Mouse (Mus musculus): ENCODE measurements around the gene Osbp2. TPM values are rescaled to one million over a fixed set of nuclear protein-coding genes. Genes with fewer than 3 reads are reported as not detected.
"Not testable (repeated sequence)": the region's sequence is repeated elsewhere in the genome, so short reads cannot be mapped to it uniquely, and the experiment has no call there.

Gene Osbp2
- polyA plus RNA-seq (2012; rRNA removed) = 3.3 and 4.5 TPM in 2 replicates

GRCm38 (mm10) chr11:3863454-3864112 lies at the start of gene Osbp2:
Gene Osbp2, minus strand, starts transcription at chr11:3863903.
- Histone ChIP-seq H3K4me3 (ENCODE audit: insufficient read depth, low read depth, low read length) (peak within 1 kb of the TSS; percentile 53), H3K27me3 (replicated peaks; ENCODE audit: control insufficient read depth, insufficient read depth, low read length) (no peaks in the 10 kb centered on the region), H3K4me1 (ENCODE audit: control insufficient read depth, insufficient read depth, low read length) (0 out of 2 replicates have a peak, but pooled peaks cover 4% of the 10 kb centered on the region), H3K36me3 (ENCODE audit: control insufficient read depth, insufficient read depth, low read length) (no peaks in the 10 kb centered on the region), H3K27ac (ENCODE audit: insufficient read depth, low read depth, low read length) (peak within 1 kb of the TSS; percentile 6; the same call in 1 of the 2 replicates)
- 5% methylated on average over 58 of the region's 58 CpGs for WGBS
- TF ChIP-seq CTCF (conservative IDR thresholded peaks at IDR 0.05; ENCODE audit: insufficient read depth, insufficient read length, low read depth, low read length) = peak; percentile 42
- TF ChIP-seq POLR2A (IDR thresholded peaks at IDR 0.05; ENCODE audit: low read depth, low read length) = peak; percentile 10
- peak; percentile 81 for DNase-seq

DNA sequence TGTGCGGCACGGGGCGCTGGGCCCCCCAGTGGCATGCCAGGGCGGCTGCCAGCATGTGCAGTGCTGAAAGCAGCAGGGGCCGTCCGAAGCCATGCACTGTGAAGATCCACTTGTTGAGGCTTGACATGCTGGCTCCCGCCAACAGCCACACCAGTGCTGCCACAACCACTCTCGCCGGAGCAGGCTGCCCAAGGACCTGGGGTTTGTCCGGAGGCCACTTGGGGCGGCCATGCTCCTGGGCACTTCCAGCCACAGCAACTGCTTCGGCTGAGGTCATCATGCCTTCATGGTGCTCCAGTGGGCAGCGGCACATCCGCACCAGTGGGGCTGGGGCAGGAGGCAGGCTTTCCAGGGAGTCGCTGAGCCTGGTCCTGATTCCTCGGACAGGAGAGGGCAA lies 49.2 kb upstream of the Osbp2 start:
- Histone ChIP-seq H3K36me3 (ENCODE audit: control insufficient read depth, insufficient read depth, low read length) (no peaks in the 10 kb centered on the region; the same call in 1 of the 2 replicates), H3K27ac (ENCODE audit: insufficient read depth, low read depth, low read length) (peak overlapping the region; percentile 54), H3K4me3 (ENCODE audit: insufficient read depth, low read depth, low read length) (peak overlapping the region; percentile 70), H3K4me1 (ENCODE audit: control insufficient read depth, insufficient read depth, low read length) (peaks cover 8% of the 10 kb centered on the region; the same call in 1 of the 2 replicates), H3K27me3 (replicated peaks; ENCODE audit: control insufficient read depth, insufficient read depth, low read length) (no peaks in the 10 kb centered on the region)
- TF ChIP-seq POLR2A (IDR thresholded peaks at IDR 0.05; ENCODE audit: low read depth, low read length) (no peak), CTCF (conservative IDR thresholded peaks at IDR 0.05; ENCODE audit: insufficient read depth, insufficient read length, low read depth, low read length) (no peak)
- WGBS = 9% methylated on average over 16 of the region's 16 CpGs
- no peak for DNase-seq

DNA sequence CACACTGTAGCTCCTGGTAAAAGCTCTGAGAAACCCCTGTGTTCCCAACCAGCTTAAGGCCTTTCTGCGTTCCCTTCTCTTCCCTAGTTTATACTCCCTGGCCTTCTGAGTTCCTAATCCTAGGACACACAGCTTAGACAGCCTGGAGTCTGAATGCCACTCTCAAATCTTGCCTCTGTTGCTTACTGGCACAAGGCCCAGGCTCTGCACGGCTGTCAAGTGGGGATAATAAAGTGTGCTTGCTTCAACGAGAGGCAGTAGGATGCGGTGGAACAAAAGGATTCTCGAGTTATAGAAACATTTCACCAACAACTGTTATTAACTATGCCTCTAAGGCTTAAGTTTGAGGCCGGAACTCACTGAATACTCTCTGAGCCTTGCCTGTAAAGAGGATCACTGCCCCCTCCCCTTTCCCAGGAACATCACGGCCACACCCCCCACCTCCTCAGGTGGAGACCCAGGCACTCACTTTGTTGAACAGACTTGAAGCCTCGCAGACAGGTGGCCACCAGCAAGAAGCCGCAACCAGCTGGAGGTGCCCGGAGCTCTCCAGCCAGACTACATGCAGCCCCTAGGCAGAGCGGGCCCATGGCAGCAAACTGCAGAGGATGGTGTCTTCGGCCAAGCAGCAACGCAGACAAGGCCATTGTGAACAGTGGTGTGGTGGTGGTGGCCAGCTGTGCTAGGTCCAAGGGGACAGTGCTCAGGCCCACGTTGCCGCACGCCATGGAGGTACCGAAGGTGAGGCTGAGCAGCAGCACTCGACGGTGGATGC lies 48.6 kb upstream of the Osbp2 start:
- 46% methylated on average over 19 of the region's 19 CpGs for WGBS
- H3K27me3 ChIP-seq (replicated peaks; ENCODE audit: control insufficient read depth, insufficient read depth, low read length) = no peaks in the 10 kb centered on the region
- no peak overlapping the region for H3K27ac ChIP-seq (ENCODE audit: insufficient read depth, low read depth, low read length)
- H3K4me3 ChIP-seq (ENCODE audit: insufficient read depth, low read depth, low read length) = peak overlapping the region; percentile 70
- no peaks in the 10 kb centered on the region for H3K36me3 ChIP-seq (ENCODE audit: control insufficient read depth, insufficient read depth, low read length)
- DNase-seq = no peak
- TF ChIP-seq CTCF (conservative IDR thresholded peaks at IDR 0.05; ENCODE audit: insufficient read depth, insufficient read length, low read depth, low read length) = no peak
- TF ChIP-seq POLR2A (IDR thresholded peaks at IDR 0.05; ENCODE audit: low read depth, low read length) = no peak
- H3K4me1 ChIP-seq (ENCODE audit: control insufficient read depth, insufficient read depth, low read length) = peaks cover 8% of the 10 kb centered on the region; the same call in 1 of the 2 replicates

GRCm38 (mm10) chr11:3911440-3911839 lies 47.7 kb upstream of the Osbp2 start:
- WGBS = 84% methylated on average over 6 of the region's 6 CpGs
- not testable (repeated sequence) for DNase-seq; H3K4me3 ChIP-seq (ENCODE audit: insufficient read depth, low read depth, low read length); H3K36me3 ChIP-seq (ENCODE audit: control insufficient read depth, insufficient read depth, low read length); H3K27ac ChIP-seq (ENCODE audit: insufficient read depth, low read depth, low read length); H3K27me3 ChIP-seq (replicated peaks; ENCODE audit: control insufficient read depth, insufficient read depth, low read length); H3K4me1 ChIP-seq (ENCODE audit: control insufficient read depth, insufficient read depth, low read length)

GRCm38 (mm10) chr11:3910513-3911310 lies 47.0 kb upstream of the Osbp2 start:
- TF ChIP-seq POLR2A (IDR thresholded peaks at IDR 0.05; ENCODE audit: low read depth, low read length) = no peak
- TF ChIP-seq CTCF (conservative IDR thresholded peaks at IDR 0.05; ENCODE audit: insufficient read depth, insufficient read length, low read depth, low read length) = no peak
- Histone ChIP-seq H3K27ac (ENCODE audit: insufficient read depth, low read depth, low read length) (no peak overlapping the region), H3K4me3 (ENCODE audit: insufficient read depth, low read depth, low read length) (no peak overlapping the region; the same call in 1 of the 2 replicates), H3K27me3 (replicated peaks; ENCODE audit: control insufficient read depth, insufficient read depth, low read length) (no peaks in the 10 kb centered on the region), H3K4me1 (ENCODE audit: control insufficient read depth, insufficient read depth, low read length) (peaks cover 8% of the 10 kb centered on the region; the same call in 1 of the 2 replicates), H3K36me3 (ENCODE audit: control insufficient read depth, insufficient read depth, low read length) (no peaks in the 10 kb centered on the region)
- 45% methylated on average over 5 of the region's 5 CpGs for WGBS
- peak; percentile 39 for DNase-seq

DNA sequence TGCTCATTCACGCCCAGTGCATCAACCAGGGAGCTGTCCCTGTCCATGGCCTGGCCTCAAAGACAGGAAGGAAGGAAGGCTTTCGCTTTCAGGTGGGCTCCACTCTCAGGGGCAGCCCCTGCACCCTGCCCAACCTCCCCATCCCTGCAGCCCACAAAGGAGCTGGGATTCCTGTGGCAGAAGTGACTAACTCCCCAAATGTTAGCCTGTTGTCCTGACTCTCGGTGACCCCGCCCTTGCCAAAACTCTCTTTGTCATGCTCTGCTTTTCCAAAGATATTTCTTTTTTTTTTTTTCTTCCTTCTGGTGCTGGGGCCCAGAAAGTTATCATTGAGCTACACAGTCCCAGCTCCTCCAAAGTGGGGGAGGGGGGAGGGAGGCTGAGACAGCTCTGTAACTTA lies 45.5 kb upstream of the Osbp2 start:
- no peak for DNase-seq
- Histone ChIP-seq H3K36me3 (ENCODE audit: control insufficient read depth, insufficient read depth, low read length) (no peaks in the 10 kb centered on the region), H3K27ac (ENCODE audit: insufficient read depth, low read depth, low read length) (no peak overlapping the region), H3K27me3 (replicated peaks; ENCODE audit: control insufficient read depth, insufficient read depth, low read length) (no peaks in the 10 kb centered on the region), H3K4me1 (ENCODE audit: control insufficient read depth, insufficient read depth, low read length) (peaks cover 8% of the 10 kb centered on the region; the same call in 1 of the 2 replicates), H3K4me3 (ENCODE audit: insufficient read depth, low read depth, low read length) (no peak overlapping the region)
- 90% methylated on average over 4 of the region's 4 CpGs for WGBS
- no peak for TF ChIP-seq POLR2A (IDR thresholded peaks at IDR 0.05; ENCODE audit: low read depth, low read length)
- TF ChIP-seq CTCF (conservative IDR thresholded peaks at IDR 0.05; ENCODE audit: insufficient read depth, insufficient read length, low read depth, low read length) = no peak
